Mouse (Mus musculus): Measurements from ENCODE around the gene Atp2a3. TPM values are rescaled to one million over a fixed set of nuclear protein-coding genes. Genes with fewer than 3 reads are reported as not detected.

Atp2a3 gene
- polyA plus RNA-seq (2015; fragmentation: Illumina TruSeq; extraction: RNeasy Lipid Tissue Mini Kit (QIAGEN cat#74804); ENCODE audit: insufficient read depth, low replicate concordance), result 185 TPM

GRCm38 (mm10) chr11:72961072-72961980 is at the start of gene Atp2a3:
Gene Atp2a3, plus strand, starts transcription at chr11:72961169.

GRCm38 (mm10) chr11:72998771-72999170 is 37.8 kb downstream of the Atp2a3 start, which contains the start of gene P2rx1:
Gene P2rx1, plus strand, starts transcription at chr11:72999103.

GRCm38 (mm10) chr11:73018471-73019146 is 57.6 kb downstream of the Atp2a3 start, which contains the start of gene Camkk1:
Gene Camkk1, plus strand, starts transcription at chr11:73019008.

Other genes starting within 250 kb of the Atp2a3 start
- gene Cyb5d2, start 165.0 kb upstream of the Atp2a3 start, polyA plus RNA-seq (2015; fragmentation: Illumina TruSeq; extraction: RNeasy Lipid Tissue Mini Kit (QIAGEN cat#74804); ENCODE audit: insufficient read depth, low replicate concordance), result 9.4 TPM
- 39.0 TPM for gene Zzef1, start 164.9 kb upstream of the Atp2a3 start, polyA plus RNA-seq (2015; fragmentation: Illumina TruSeq; extraction: RNeasy Lipid Tissue Mini Kit (QIAGEN cat#74804); ENCODE audit: insufficient read depth, low replicate concordance)
- 5.7 TPM for gene P2rx1, start 37.9 kb downstream of the Atp2a3 start, polyA plus RNA-seq (2015; fragmentation: Illumina TruSeq; extraction: RNeasy Lipid Tissue Mini Kit (QIAGEN cat#74804); ENCODE audit: insufficient read depth, low replicate concordance)
- 2.9 TPM for gene Camkk1, start 57.8 kb downstream of the Atp2a3 start, polyA plus RNA-seq (2015; fragmentation: Illumina TruSeq; extraction: RNeasy Lipid Tissue Mini Kit (QIAGEN cat#74804); ENCODE audit: insufficient read depth, low replicate concordance)
- gene Ncbp3, start 86.6 kb downstream of the Atp2a3 start, polyA plus RNA-seq (2015; fragmentation: Illumina TruSeq; extraction: RNeasy Lipid Tissue Mini Kit (QIAGEN cat#74804); ENCODE audit: insufficient read depth, low replicate concordance), result 11.3 TPM
- 5.1 TPM for gene Itgae, start 129.4 kb downstream of the Atp2a3 start, polyA plus RNA-seq (2015; fragmentation: Illumina TruSeq; extraction: RNeasy Lipid Tissue Mini Kit (QIAGEN cat#74804); ENCODE audit: insufficient read depth, low replicate concordance)
- gene Haspin, start 177.1 kb downstream of the Atp2a3 start, polyA plus RNA-seq (2015; fragmentation: Illumina TruSeq; extraction: RNeasy Lipid Tissue Mini Kit (QIAGEN cat#74804); ENCODE audit: insufficient read depth, low replicate concordance), result 8.5 TPM
- gene P2rx5, start 199.3 kb downstream of the Atp2a3 start, polyA plus RNA-seq (2015; fragmentation: Illumina TruSeq; extraction: RNeasy Lipid Tissue Mini Kit (QIAGEN cat#74804); ENCODE audit: insufficient read depth, low replicate concordance), result 0.90 TPM
- 43.9 TPM for gene Emc6, start 215.9 kb downstream of the Atp2a3 start, polyA plus RNA-seq (2015; fragmentation: Illumina TruSeq; extraction: RNeasy Lipid Tissue Mini Kit (QIAGEN cat#74804); ENCODE audit: insufficient read depth, low replicate concordance)
- 26.3 TPM for gene Tax1bp3, start 215.9 kb downstream of the Atp2a3 start, polyA plus RNA-seq (2015; fragmentation: Illumina TruSeq; extraction: RNeasy Lipid Tissue Mini Kit (QIAGEN cat#74804); ENCODE audit: insufficient read depth, low replicate concordance)
- gene Ctns, start 237.9 kb downstream of the Atp2a3 start, polyA plus RNA-seq (2015; fragmentation: Illumina TruSeq; extraction: RNeasy Lipid Tissue Mini Kit (QIAGEN cat#74804); ENCODE audit: insufficient read depth, low replicate concordance), result 23.1 TPM
- gene Shpk, start 238.3 kb downstream of the Atp2a3 start, polyA plus RNA-seq (2015; fragmentation: Illumina TruSeq; extraction: RNeasy Lipid Tissue Mini Kit (QIAGEN cat#74804); ENCODE audit: insufficient read depth, low replicate concordance), result 3.7 TPM

All from spleen, adult 10 weeks (tissue).